In genomic region chr4:41573492-41573891, GRCm38 (mm10) we compare ENCODE assay signal across 26 mouse cellular contexts. TPM values are rescaled to one million over a fixed set of nuclear protein-coding genes. Genes with fewer than 3 reads are reported as not detected.
DNase-seq lines count a peak whose midpoint lies in the region; ATAC-seq lines count a peak whose summit lies in the region.
"Had no signal": no experiment of that assay in that cellular context is flagged by ENCODE, and none has a peak within 500 bp of the region (broad histone marks: within the 10 kb centered on the region; RNA-seq: fewer than 3 reads in every experiment).

No protein-coding gene starts in this region.

- H3K4me1 ChIP-seq in forebrain, embryonic 14.5 days (ENCODE audit: control insufficient read depth, insufficient read depth, low read length): peaks cover 4% of the 10 kb centered on the region
- H3K4me1 ChIP-seq in forebrain, embryonic 10.5 days: peaks cover 27% of the 10 kb centered on the region

- H3K27ac ChIP-seq in forebrain, embryonic 14.5 days (ENCODE audit: low read depth, low read length): no peak overlapping the region
- no peak overlapping the region for H3K27ac ChIP-seq in forebrain, embryonic 10.5 days
- H3K27ac ChIP-seq: embryonic facial prominence, embryonic 10.5 days; forebrain, embryonic 15.5 days; gastrocnemius, adult 2 months; hindbrain, embryonic 10.5 days; hindbrain, embryonic 14.5 days had no signal

- no peak for ATAC-seq in forebrain, embryonic 14.5 days
- ATAC-seq: activated CD4-positive, CD25-positive, alpha-beta regulatory T cell, adult 4 months; forebrain, embryonic 15.5 days; inflammation-experienced regulatory T-cells, adult 6 months; Patski had no signal

- no peaks in the 10 kb centered on the region for H3K27me3 ChIP-seq in forebrain, embryonic 14.5 days (replicated peaks; ENCODE audit: control insufficient read depth, insufficient read depth, low read length)
- H3K27me3 ChIP-seq in forebrain, embryonic 10.5 days (ENCODE audit: poor library complexity, severe bottlenecking): peaks cover 24% of the 10 kb centered on the region
- H3K27me3 ChIP-seq: forebrain, embryonic 15.5 days; Patski had no signal

- 58% methylated on average over 4 of the region's 4 CpGs for WGBS in forebrain, embryonic 14.5 days
- 72% methylated on average over 4 of the region's 4 CpGs for WGBS in forebrain, embryonic 10.5 days

- intact Hi-C loops in left cerebral cortex, postnatal 4 days (cut with DNase I): no loop called here

- H3K9ac ChIP-seq in forebrain, embryonic 14.5 days (ENCODE audit: low read length): no peak overlapping the region
- H3K9ac ChIP-seq: forebrain, embryonic 15.5 days; heart, embryonic 12.5 days; hindbrain, embryonic 14.5 days had no signal

- no peaks in the 10 kb centered on the region for H3K9me3 ChIP-seq in forebrain, embryonic 14.5 days (replicated peaks; ENCODE audit: control insufficient read depth, low read length)
- H3K9me3 ChIP-seq in forebrain, embryonic 10.5 days: no peaks in the 10 kb centered on the region
- H3K9me3 ChIP-seq: embryonic facial prominence, embryonic 10.5 days; forebrain, embryonic 15.5 days; heart, embryonic 12.5 days; hindbrain, embryonic 10.5 days had no signal

- no peak overlapping the region for H3K4me2 ChIP-seq in forebrain, embryonic 14.5 days (ENCODE audit: low read length)
- H3K4me2 ChIP-seq: forebrain, embryonic 15.5 days; heart, embryonic 12.5 days; hindbrain, embryonic 14.5 days had no signal

- no peak overlapping the region for H3K4me3 ChIP-seq in forebrain, embryonic 14.5 days (ENCODE audit: low read depth, low read length)
- no peak overlapping the region for H3K4me3 ChIP-seq in forebrain, embryonic 10.5 days
- H3K4me3 ChIP-seq: embryonic facial prominence, embryonic 10.5 days; forebrain, embryonic 15.5 days; gastrocnemius, adult 2 months; heart, embryonic 12.5 days; hindbrain, embryonic 10.5 days had no signal

- no peaks in the 10 kb centered on the region for H3K36me3 ChIP-seq in forebrain, embryonic 14.5 days (ENCODE audit: control insufficient read depth, insufficient read depth, low read length)
- no peaks in the 10 kb centered on the region for H3K36me3 ChIP-seq in forebrain, embryonic 10.5 days (replicated peaks)
- H3K36me3 ChIP-seq: embryonic facial prominence, embryonic 10.5 days; forebrain, embryonic 15.5 days; heart, embryonic 12.5 days; hindbrain, embryonic 10.5 days had no signal

- DNase-seq in forebrain, embryonic 14.5 days (ENCODE audit: low spot score): peak; percentile 51
- no peak for DNase-seq in forebrain, embryonic 10.5 days (ENCODE audit: extremely low spot score, low spot score)
- peak; percentile 18 for DNase-seq in left cerebral cortex, postnatal 4 days
- DNase-seq in left cerebral cortex, adult 8-10 months (ENCODE audit: low spot score in 2 of 2): no peak
- peak; percentile 39 for DNase-seq in right cerebral cortex, postnatal 4 days
- no peak for DNase-seq in right cerebral cortex, postnatal 25 days
- DNase-seq in c-Kit-positive CD71-positive TER-119-positive erythroid progenitor cells, embryonic 14.5 days (ENCODE audit: low spot score): no peak
- DNase-seq: adrenal gland, postnatal 25 days; cerebellum, adult 11-12 months; cerebellum, adult 9-10 months; cerebellum, postnatal 36 days; gastrocnemius, adult 2 months; gastrocnemius, postnatal 25 days had no signal

RNA-seq across cellular contexts. Expression of gene Dnaic1, which starts 3.9 kb away (rescaled TPM):
- polyA plus RNA-seq in forebrain, embryonic 14.5 days (2014; fragmentation: Nextera tagmentation; extraction: Ambion mirVana): 1.4 and 1.6 TPM in 2 replicates
- 1.1 and 1.5 TPM in 2 replicates for polyA plus RNA-seq in forebrain, embryonic 10.5 days (2016; fragmentation: Nextera tagmentation; extraction: Ambion mirVana)
- 1 to 10 TPM; 2.1 to 3.7 TPM for total RNA-seq in left cerebral cortex, postnatal 4 days (2021)
- 10 to 100 TPM in 1 of 4 experiments, 1 to 10 TPM in 3; 7.7 to 11.7 (median 9.6) TPM for total RNA-seq in left cerebral cortex, adult 8-10 months (2022)
- total RNA-seq: adrenal gland, adult 18-20 months; granulocyte monocyte progenitor cell, adult 5-6 weeks; MEL had no signal
- polyA plus RNA-seq: activated CD4-positive, CD25-positive, alpha-beta regulatory T cell, adult 4 months; C2C12; inflammation-experienced regulatory T-cells, adult 6 months had no signal

RNA-seq across cellular contexts. Expression of gene Fam219a, which starts 4.2 kb away (rescaled TPM):
- 10.4 and 11.3 TPM in 2 replicates for polyA plus RNA-seq in forebrain, embryonic 14.5 days (2014; fragmentation: Nextera tagmentation; extraction: Ambion mirVana)
- 1.8 and 3.3 TPM in 2 replicates for polyA plus RNA-seq in forebrain, embryonic 10.5 days (2016; fragmentation: Nextera tagmentation; extraction: Ambion mirVana)
- total RNA-seq in left cerebral cortex, postnatal 4 days (2021): 100 to 1,000 TPM; 146 to 159 TPM
- 100 to 1,000 TPM; 201 to 205 (median 202) TPM for total RNA-seq in left cerebral cortex, adult 8-10 months (2022)

RNA-seq across cellular contexts. Expression of gene 1110017D15Rik, which starts 56.4 kb away (rescaled TPM):
- 10.5 and 11.1 TPM in 2 replicates for polyA plus RNA-seq in forebrain, embryonic 14.5 days (2014; fragmentation: Nextera tagmentation; extraction: Ambion mirVana)
- polyA plus RNA-seq in forebrain, embryonic 10.5 days (2016; fragmentation: Nextera tagmentation; extraction: Ambion mirVana): 3.8 and 6.1 TPM in 2 replicates
- 10 to 100 TPM; 11.6 to 12.8 TPM for total RNA-seq in left cerebral cortex, postnatal 4 days (2021)
- 1 to 10 TPM; 2.7 to 5.7 (median 4.3) TPM for total RNA-seq in left cerebral cortex, adult 8-10 months (2022)
- total RNA-seq: gastrocnemius, postnatal 25 days; granulocyte monocyte progenitor cell, adult 5-6 weeks; heart, postnatal 25 days; MEL had no signal
- polyA plus RNA-seq: activated CD4-positive, CD25-positive, alpha-beta regulatory T cell, adult 4 months; heart, embryonic 12.5 days; inflammation-experienced regulatory T-cells, adult 6 months had no signal

Comparison
In these comparisons a context has a peak if more than half of its experiments do, and no peak if none do; other contexts are left out.
1. DNase-seq: peak in forebrain, embryonic 14.5 days (single experiment), left cerebral cortex, postnatal 4 days (single experiment) and right cerebral cortex, postnatal 4 days (single experiment); none in forebrain, embryonic 10.5 days (single experiment), left cerebral cortex, adult 8-10 months (0 of 2), right cerebral cortex, postnatal 25 days (single experiment) and c-Kit-positive CD71-positive TER-119-positive erythroid progenitor cells, embryonic 14.5 days (single experiment).